Mouse (Mus musculus) cortical plate, adult 2 months (tissue): Measurements from ENCODE around the gene Hist1h2bc.

Experiments
- CTCF ChIP-seq: fragments of 200-500 bp; IDR thresholded peaks from 2 replicates; pipeline ENCODE4 v1.5.1; 2011; ENCODE audit warnings: mild to moderate bottlenecking, control low read depth, low read length; ENCODE audit not compliant: insufficient read depth; ENCODE audit errors: extremely low read depth
- POLR2A ChIP-seq: fragments of 200-500 bp; IDR thresholded peaks from 2 replicates; pipeline ENCODE4 v1.6.1; 2011; ENCODE audit warnings: mild to moderate bottlenecking, low read length, control low read depth; ENCODE audit not compliant: insufficient read depth; ENCODE audit errors: extremely low read depth

DNA sequence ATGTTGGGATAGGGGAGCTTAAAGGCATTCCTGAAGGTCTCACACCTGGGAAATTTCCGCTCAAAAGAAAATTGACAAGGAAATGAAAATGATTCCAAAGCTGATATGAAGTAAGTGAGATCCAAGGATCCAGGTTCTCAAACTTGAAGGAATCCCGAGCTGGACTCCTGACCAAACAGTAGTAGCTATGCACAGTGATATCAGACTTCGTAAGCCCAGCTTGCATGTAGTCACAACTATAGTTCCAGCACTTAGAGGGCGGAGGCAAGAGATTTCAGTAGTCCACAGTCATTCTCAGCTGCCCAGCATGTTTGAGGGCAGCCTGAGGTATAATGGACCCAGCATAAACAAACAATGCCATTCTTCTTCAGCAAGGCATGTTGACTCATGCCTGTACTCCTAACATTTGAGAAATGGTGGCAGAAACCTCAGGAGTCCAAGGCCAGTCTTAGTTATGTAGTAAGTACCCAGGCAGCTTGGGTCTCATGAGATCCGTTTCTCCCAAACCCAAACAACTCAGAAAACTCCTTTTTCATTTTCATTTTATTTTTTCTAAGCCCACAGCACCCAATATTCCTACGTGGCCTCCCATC lies 1.9 kb upstream of the Hist1h2bc start:
- no peak for TF ChIP-seq POLR2A
- no peak for TF ChIP-seq CTCF
